Mouse (Mus musculus): Measurements from ENCODE around the gene Bex4. TPM values are rescaled to one million over a fixed set of nuclear protein-coding genes. Genes with fewer than 3 reads are reported as not detected.
"Not testable (repeated sequence)": the region's sequence is repeated elsewhere in the genome, so short reads cannot be mapped to it uniquely, and the experiment has no call there.

The Bex4 gene
- 10 to 100 TPM; 12.1 to 13.5 TPM for total RNA-seq (2021)
- long read RNA-seq, experiment 1, transcript Bex4-201 (3 exons, 837 nt), result major isoform, 17 of 19 reads
- long read RNA-seq, experiment 1, partial matches to known transcripts, result 0 of 19 reads
- long read RNA-seq, experiment 1, other reads (novel, unspliced or antisense), result 2 of 19 reads
- long read RNA-seq, experiment 2, transcript Bex4-201 (3 exons, 837 nt), result major isoform, 16 of 16 reads
- long read RNA-seq, experiment 2, partial matches to known transcripts, result 0 of 16 reads
- long read RNA-seq, experiment 2, other reads (novel, unspliced or antisense), result 0 of 16 reads

GRCm38 (mm10) chrX:136138827-136139639, at the start of gene Bex4:
Gene Bex4, plus strand, starts transcription at chrX:136138996.
- DNase-seq, result not testable (repeated sequence)

- DNase-seq, result no peak
Observed at GRCm38 (mm10) chrX:136092497-136093279, 46.1 kb upstream of the Bex4 start.

GRCm38 (mm10) chrX:136094421-136094820, 44.4 kb upstream of the Bex4 start:
- DNase-seq, result no peak

- DNase-seq, result no peak
Observed at GRCm38 (mm10) chrX:136104046-136104723, 34.6 kb upstream of the Bex4 start.

- no peak for DNase-seq
Observed at GRCm38 (mm10) chrX:136104724-136105088, 34.1 kb upstream of the Bex4 start.

- DNase-seq, result peak; percentile 51
Observed at GRCm38 (mm10) chrX:136107942-136108341, 30.9 kb upstream of the Bex4 start.

- no peak for DNase-seq
Observed at GRCm38 (mm10) chrX:136115015-136115414, 23.8 kb upstream of the Bex4 start.

- DNase-seq, result peak; percentile 50
Observed at GRCm38 (mm10) chrX:136115419-136115961, 23.3 kb upstream of the Bex4 start.

- DNase-seq, result no peak
Observed at GRCm38 (mm10) chrX:136127038-136127743, 11.6 kb upstream of the Bex4 start.

- peak; percentile 66 for DNase-seq
Observed at GRCm38 (mm10) chrX:136127744-136128064, 11.1 kb upstream of the Bex4 start.

GRCm38 (mm10) chrX:136135559-136135958, 3.2 kb upstream of the Bex4 start:
- DNase-seq, result no peak

- DNase-seq, result not testable (repeated sequence)
Observed at GRCm38 (mm10) chrX:136139640-136140004, 826 bp downstream of the Bex4 start.

GRCm38 (mm10) chrX:136141385-136141784, 2.6 kb downstream of the Bex4 start:
- no peak for DNase-seq

GRCm38 (mm10) chrX:136143711-136144110, 4.9 kb downstream of the Bex4 start:
- no peak for DNase-seq

- no peak for DNase-seq
Observed at GRCm38 (mm10) chrX:136144195-136144594, 5.4 kb downstream of the Bex4 start.

- no peak for DNase-seq
Observed at GRCm38 (mm10) chrX:136170625-136171024, 31.8 kb downstream of the Bex4 start.

- DNase-seq, result peak; percentile 69
Observed at GRCm38 (mm10) chrX:136171189-136172117, 32.7 kb downstream of the Bex4 start.

GRCm38 (mm10) chrX:136172118-136172551, 33.3 kb downstream of the Bex4 start, which contains the start of gene Tceal8:
Gene Tceal8, minus strand, starts transcription at chrX:136172342.
- peak; percentile 80 for DNase-seq

GRCm38 (mm10) chrX:136172786-136173185, 34.0 kb downstream of the Bex4 start:
- DNase-seq, result peak; percentile 5

All from adrenal gland, postnatal 10 days (tissue).